Mouse (Mus musculus) heart, adult 8-10 months (tissue): ENCODE measurements around the gene Kif11. TPM values are rescaled to one million over a fixed set of nuclear protein-coding genes. Genes with fewer than 3 reads are reported as not detected.

Experiments
- DNase-seq: peaks from one replicate; pipeline ENCODE4 v3.0.0; 2022; ENCODE audit warnings: low spot score
- total RNA-seq, 4 experiments: library from RNA; stranded (reverse); gene quantifications; 2 replicates each; pipeline ENCODE4 v1.2.4; 2022

Gene Kif11
- total RNA-seq, 4 experiments from 2014 or later = 0.19 to 0.80 (median 0.44) TPM

GRCm38 (mm10) chr19:37377404-37377990 lies 1.3 kb downstream of the Kif11 start:
- no peak for DNase-seq

- no peak for DNase-seq
Measured at GRCm38 (mm10) chr19:37378816-37379215, 2.6 kb downstream of the Kif11 start.

- no peak for DNase-seq
Measured at GRCm38 (mm10) chr19:37386126-37386525, 9.9 kb downstream of the Kif11 start.

- DNase-seq = no peak
Measured at GRCm38 (mm10) chr19:37391869-37392268, 15.7 kb downstream of the Kif11 start.

- no peak for DNase-seq
Measured at GRCm38 (mm10) chr19:37396279-37396678, 20.1 kb downstream of the Kif11 start.

- no peak for DNase-seq
Measured at GRCm38 (mm10) chr19:37400936-37401335, 24.7 kb downstream of the Kif11 start.

GRCm38 (mm10) chr19:37418294-37418693 lies 42.1 kb downstream of the Kif11 start:
- DNase-seq = peak; percentile 24

- peak; percentile 65 for DNase-seq
Measured at GRCm38 (mm10) chr19:37419613-37420012, 43.4 kb downstream of the Kif11 start.

GRCm38 (mm10) chr19:37428589-37428988 lies 52.4 kb downstream of the Kif11 start:
- no peak for DNase-seq

GRCm38 (mm10) chr19:37431139-37431756 lies 55.0 kb downstream of the Kif11 start:
- no peak for DNase-seq

GRCm38 (mm10) chr19:37432868-37433570 lies 56.8 kb downstream of the Kif11 start:
- no peak for DNase-seq

- no peak for DNase-seq
Measured at GRCm38 (mm10) chr19:37433895-37434262, 57.7 kb downstream of the Kif11 start.

- DNase-seq = peak; percentile 74
Measured at GRCm38 (mm10) chr19:37434263-37434951, 58.2 kb downstream of the Kif11 start, which contains the start of gene Hhex. Gene Hhex, plus strand, starts transcription at chr19:37434810.

GRCm38 (mm10) chr19:37435041-37435852 lies 59.0 kb downstream of the Kif11 start:
- peak; percentile 77 for DNase-seq

- no peak for DNase-seq
Measured at GRCm38 (mm10) chr19:37435853-37436174, 59.6 kb downstream of the Kif11 start.

GRCm38 (mm10) chr19:37436514-37437288 lies 60.5 kb downstream of the Kif11 start:
- DNase-seq = peak; percentile 24

GRCm38 (mm10) chr19:37437289-37437606 lies 61.0 kb downstream of the Kif11 start:
- DNase-seq = no peak

GRCm38 (mm10) chr19:37440181-37440580 lies 64.0 kb downstream of the Kif11 start:
- DNase-seq = no peak

- DNase-seq = no peak
Measured at GRCm38 (mm10) chr19:37440708-37441475, 64.7 kb downstream of the Kif11 start.
